Mouse (Mus musculus): ENCODE data around the gene Olfr575. TPM values are rescaled to one million over a fixed set of nuclear protein-coding genes. Genes with fewer than 3 reads are reported as not detected.

Gene Olfr575
- not detected in 2 replicates for polyA plus RNA-seq (2012; rRNA removed)

DNA sequence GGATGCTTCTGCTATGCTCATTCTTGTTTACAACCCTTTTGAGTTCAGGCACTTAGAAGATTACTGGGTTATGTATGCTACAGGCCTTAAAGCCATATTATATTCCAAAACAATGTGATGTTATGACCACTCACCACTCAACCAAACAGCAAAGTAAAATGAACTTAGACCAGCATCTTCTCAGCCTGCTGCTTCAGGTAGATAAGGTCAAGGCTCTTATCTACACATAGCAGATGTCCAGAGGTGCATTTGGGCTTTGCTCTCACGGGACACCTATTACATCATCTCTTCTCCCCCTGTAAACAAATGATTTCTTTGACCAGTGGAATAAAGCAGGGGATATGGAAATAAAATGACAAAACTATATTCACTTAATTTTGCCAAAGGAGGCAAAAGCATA is at the start of gene Olfr575:
Olfr575 (minus strand) TSS at position 183 of the 400 bp plus-strand sequence.

DNA sequence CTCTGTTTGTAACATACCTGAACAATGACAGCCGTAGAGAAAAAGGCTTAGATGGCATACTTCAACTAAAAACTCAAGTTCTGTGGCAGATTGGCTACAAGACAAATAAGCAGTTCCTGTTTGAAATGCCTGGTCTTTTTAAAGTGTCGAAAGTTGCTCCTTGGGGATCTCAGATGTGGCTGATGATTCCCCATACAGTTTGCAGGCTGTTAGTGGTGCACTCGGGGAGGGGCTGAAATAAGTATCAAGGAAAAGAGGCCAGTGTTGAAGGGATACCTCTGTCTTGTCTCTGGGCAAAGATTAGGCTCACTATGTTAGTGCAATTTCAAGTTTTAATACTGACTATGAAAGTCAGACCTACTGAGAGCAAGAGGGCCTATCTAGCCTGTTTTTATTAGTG is 30.6 kb upstream of the Olfr575 start, which contains the start of gene Olfr578:
Olfr578 (minus strand) TSS at position 101 of the 400 bp plus-strand sequence.

GRCm38 (mm10) chr7:102975843-102976242 is 17.3 kb upstream of the Olfr575 start, which contains the start of gene Olfr577:
Olfr577 (minus strand) TSS chr7:102975943.

DNA sequence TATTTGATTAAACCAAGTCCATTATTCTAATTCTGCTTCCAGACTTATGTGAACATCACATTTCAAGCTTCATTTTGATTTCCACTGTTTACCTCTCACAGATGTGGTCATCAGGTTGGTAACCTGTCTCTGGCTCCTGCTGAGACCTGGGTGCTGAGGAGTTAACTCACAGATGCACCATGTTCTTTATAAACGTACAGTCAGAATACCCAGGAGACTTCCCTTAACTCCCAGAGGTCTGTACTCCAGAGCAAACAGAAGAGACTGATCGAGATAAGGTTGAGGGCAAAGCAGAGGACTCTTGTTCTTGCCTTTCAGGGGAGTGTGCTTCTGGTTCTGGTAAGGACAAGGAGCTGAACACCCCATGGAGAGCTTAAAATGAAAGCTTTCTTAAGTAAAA is 3.8 kb upstream of the Olfr575 start, which contains the start of gene Olfr576:
Olfr576 (plus strand) TSS at position 301 of the 400 bp plus-strand sequence.

DNA sequence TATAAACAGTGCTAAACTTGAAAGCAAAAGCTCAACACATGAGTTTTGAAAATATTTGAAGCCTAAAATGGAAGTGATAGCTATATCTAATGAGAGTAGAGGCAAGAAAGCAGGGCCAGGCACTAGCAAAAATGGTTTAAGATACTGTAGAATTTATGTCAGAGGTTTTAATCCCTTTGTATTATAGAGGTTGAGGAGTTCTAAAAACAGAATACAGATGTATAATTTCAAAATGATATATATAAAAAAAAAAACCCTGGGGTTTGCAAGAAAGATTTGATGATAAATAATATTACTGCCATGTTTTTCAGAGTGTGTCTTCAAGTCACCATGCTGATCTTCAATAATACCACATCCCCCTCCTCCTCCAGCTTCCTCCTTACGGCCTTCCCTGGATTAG is 10.4 kb downstream of the Olfr575 start, which contains the start of gene Olfr574:
Olfr574 (plus strand) TSS at position 301 of the 400 bp plus-strand sequence.

DNA sequence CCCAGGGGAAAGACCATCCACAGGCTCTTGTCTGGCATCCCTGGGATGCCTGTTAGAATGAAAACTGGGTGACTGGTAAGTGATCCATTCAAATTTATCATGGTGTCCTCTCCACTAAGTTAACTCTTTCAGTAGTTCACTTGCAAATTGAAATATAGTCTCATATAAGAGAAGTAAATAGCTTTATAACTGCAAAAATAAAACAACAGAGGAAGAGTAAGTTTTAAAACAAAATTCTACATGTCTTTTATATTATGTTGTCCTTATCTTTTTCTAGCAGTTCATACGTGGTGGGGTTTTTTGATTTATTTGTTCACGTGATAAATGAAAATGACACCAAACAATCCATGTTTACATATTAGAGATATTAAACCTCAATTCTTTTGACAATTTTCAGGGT is 16.1 kb downstream of the Olfr575 start, which contains the start of gene Olfr573-ps1:
Olfr573-ps1 (minus strand) TSS at position 101 of the 400 bp plus-strand sequence.

DNA sequence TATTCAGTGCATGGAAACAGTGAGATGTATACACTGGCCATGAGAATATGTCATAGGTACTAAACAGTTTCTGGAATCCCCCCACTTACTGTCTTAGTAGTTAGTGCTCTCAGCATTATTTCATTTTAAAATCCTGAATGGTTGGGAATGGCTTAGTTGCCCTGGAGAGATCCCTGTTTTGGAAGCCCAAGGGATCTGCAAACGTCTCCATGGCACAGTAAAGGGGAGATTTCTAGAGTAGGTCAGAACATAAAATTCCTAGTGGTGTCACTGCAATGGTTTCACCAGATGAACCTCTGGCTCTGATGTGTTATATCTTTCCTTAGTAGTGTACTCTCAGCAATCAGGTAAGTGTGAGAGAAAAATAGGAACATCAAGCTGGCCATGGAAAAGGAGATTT is 34.5 kb downstream of the Olfr575 start, which contains the start of gene Olfr572:
Olfr572 (plus strand) TSS at position 301 of the 400 bp plus-strand sequence.

DNA sequence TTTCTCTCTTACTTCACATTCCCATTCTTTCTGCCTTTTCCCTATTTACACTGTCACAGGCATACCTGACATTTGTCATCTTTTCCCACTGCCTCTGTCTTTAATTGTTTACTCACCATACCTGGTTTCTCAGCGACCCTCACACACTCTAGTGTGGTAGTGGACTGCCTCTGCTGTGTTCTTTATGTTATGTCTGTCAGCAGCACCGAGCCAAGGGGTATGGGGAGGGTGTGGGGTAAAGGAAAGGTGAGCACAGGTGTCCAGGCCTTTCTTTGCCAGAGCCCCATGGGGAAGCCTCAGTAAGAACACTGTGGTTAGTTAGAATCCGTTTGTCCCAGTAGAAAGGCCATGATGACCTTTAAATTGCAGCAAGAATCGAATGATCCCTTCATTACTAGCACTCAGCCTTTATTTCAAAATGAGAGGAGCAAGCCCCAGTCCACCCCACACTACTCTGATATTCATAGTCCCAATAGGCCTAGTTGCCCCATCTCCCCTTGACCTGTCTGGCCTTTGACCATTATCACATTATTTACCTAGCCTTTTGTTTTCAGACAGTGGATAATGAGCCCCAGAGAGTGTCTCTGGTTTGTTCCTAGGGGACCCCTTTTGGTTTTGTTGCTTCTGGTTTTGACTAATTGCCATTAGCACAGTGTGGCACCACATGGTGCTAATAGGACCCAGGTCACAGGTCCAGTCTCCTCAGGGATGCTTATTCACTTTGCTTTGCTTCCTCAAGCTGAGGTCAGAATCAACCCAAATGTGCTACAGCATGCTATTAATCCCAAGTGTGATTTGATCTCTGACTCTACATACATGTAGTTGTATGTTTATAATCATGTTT is 41.3 kb downstream of the Olfr575 start, which contains the start of gene Olfr571:
Olfr571 (minus strand) TSS at position 505 of the 844 bp plus-strand sequence.

Other genes starting within 250 kb of the Olfr575 start
- gene Olfr33, start 239.7 kb downstream of the Olfr575 start, polyA plus RNA-seq (2012; rRNA removed) = 0.15 TPM in 1 of 2 replicates, not detected in the other
- not detected in 2 replicates for gene Olfr559, start 231.3 kb downstream of the Olfr575 start, polyA plus RNA-seq (2012; rRNA removed)
- not detected in 2 replicates for gene Olfr560, start 199.4 kb downstream of the Olfr575 start, polyA plus RNA-seq (2012; rRNA removed)
- 0.41 and 0.78 TPM in 2 replicates for gene Olfr78, start 199.3 kb downstream of the Olfr575 start, polyA plus RNA-seq (2012; rRNA removed)
- not detected in 2 replicates for gene Olfr561, start 187.6 kb downstream of the Olfr575 start, polyA plus RNA-seq (2012; rRNA removed)
- not detected in 2 replicates for gene Olfr564, start 155.3 kb downstream of the Olfr575 start, polyA plus RNA-seq (2012; rRNA removed)
- not detected in 2 replicates for gene Olfr566, start 100.0 kb downstream of the Olfr575 start, polyA plus RNA-seq (2012; rRNA removed)
- gene Olfr568, start 81.7 kb downstream of the Olfr575 start, polyA plus RNA-seq (2012; rRNA removed) = not detected in 2 replicates
- gene Olfr569, start 67.9 kb downstream of the Olfr575 start, polyA plus RNA-seq (2012; rRNA removed) = not detected in 2 replicates
- gene Olfr570, start 64.2 kb downstream of the Olfr575 start, polyA plus RNA-seq (2012; rRNA removed) = not detected in 2 replicates
- not detected in 2 replicates for gene Olfr571, start 41.2 kb downstream of the Olfr575 start, polyA plus RNA-seq (2012; rRNA removed)
- gene Olfr572, start 34.4 kb downstream of the Olfr575 start, polyA plus RNA-seq (2012; rRNA removed) = not detected in 2 replicates
- gene Olfr573-ps1, start 16.2 kb downstream of the Olfr575 start, polyA plus RNA-seq (2012; rRNA removed) = not detected in 2 replicates
- not detected in 2 replicates for gene Olfr574, start 10.3 kb downstream of the Olfr575 start, polyA plus RNA-seq (2012; rRNA removed)
- not detected in 2 replicates for gene Olfr576, start 3.9 kb upstream of the Olfr575 start, polyA plus RNA-seq (2012; rRNA removed)
- gene Olfr577, start 17.2 kb upstream of the Olfr575 start, polyA plus RNA-seq (2012; rRNA removed) = not detected in 2 replicates
- gene Olfr578, start 30.5 kb upstream of the Olfr575 start, polyA plus RNA-seq (2012; rRNA removed) = not detected in 2 replicates
- gene Olfr582, start 79.2 kb upstream of the Olfr575 start, polyA plus RNA-seq (2012; rRNA removed) = not detected in 2 replicates
- gene Olfr583, start 92.5 kb upstream of the Olfr575 start, polyA plus RNA-seq (2012; rRNA removed) = not detected in 2 replicates
- not detected in 2 replicates for gene Olfr584, start 123.1 kb upstream of the Olfr575 start, polyA plus RNA-seq (2012; rRNA removed)
- gene Olfr585, start 138.9 kb upstream of the Olfr575 start, polyA plus RNA-seq (2012; rRNA removed) = not detected in 2 replicates
- gene Olfr586, start 166.9 kb upstream of the Olfr575 start, polyA plus RNA-seq (2012; rRNA removed) = not detected in 2 replicates
- not detected in 2 replicates for gene Olfr588-ps1, start 182.1 kb upstream of the Olfr575 start, polyA plus RNA-seq (2012; rRNA removed)
- not detected in 2 replicates for gene Olfr589, start 197.6 kb upstream of the Olfr575 start, polyA plus RNA-seq (2012; rRNA removed)
- gene Olfr591, start 219.6 kb upstream of the Olfr575 start, polyA plus RNA-seq (2012; rRNA removed) = not detected in 2 replicates
- gene Olfr592, start 226.0 kb upstream of the Olfr575 start, polyA plus RNA-seq (2012; rRNA removed) = not detected in 2 replicates

Measured in stomach, adult 2 months (tissue).